26 mouse cellular contexts compared by ENCODE assay signal in genomic region chr17:87809556-87809955, GRCm38 (mm10). TPM values are rescaled to one million over a fixed set of nuclear protein-coding genes. Genes with fewer than 3 reads are reported as not detected.
"Had no signal": no experiment of that assay in that cellular context is flagged by ENCODE, and none has a peak within 500 bp of the region (broad histone marks: within the 10 kb centered on the region; RNA-seq: fewer than 3 reads in every experiment).

No protein-coding gene starts in this region.

- ATAC-seq: liver, postnatal 0 days; lung, postnatal 0 days; midbrain, embryonic 16.5 days had no signal

- H3K9ac ChIP-seq: liver, embryonic 15.5 days; liver, postnatal 0 days; lung, embryonic 15.5 days; neural tube, embryonic 13.5 days; neural tube, embryonic 15.5 days had no signal

- H3K4me1 ChIP-seq: liver, embryonic 15.5 days; lung, embryonic 15.5 days; megakaryocyte, embryonic 14.5 days; neural tube, embryonic 13.5 days; neural tube, embryonic 15.5 days had no signal

- H3K4me3 ChIP-seq: liver, embryonic 15.5 days; lung, embryonic 15.5 days; megakaryocyte, embryonic 14.5 days; myocyte; neural tube, embryonic 13.5 days; neural tube, embryonic 15.5 days had no signal

- H3K36me3 ChIP-seq: liver, embryonic 15.5 days; lung, embryonic 15.5 days; neural tube, embryonic 13.5 days; neural tube, embryonic 15.5 days had no signal

- DNase-seq: liver, postnatal 0 days; lung, adult 2 months; lung, postnatal 14 days; lung, postnatal 36 days; midbrain, embryonic 14.5 days; retina, postnatal 1 day; right cerebral cortex, adult 18-20 months; right cerebral cortex, postnatal 25 days; right cerebral cortex, postnatal 4 days; spleen, adult 18-20 months; thymus, adult 2 months; thymus, postnatal 25 days; thymus, postnatal 4 days had no signal

- H3K27ac ChIP-seq: liver, embryonic 15.5 days; lung, embryonic 15.5 days; macrophage; neural tube, embryonic 13.5 days; neural tube, embryonic 15.5 days had no signal

- H3K4me2 ChIP-seq: liver, embryonic 15.5 days; lung, embryonic 15.5 days; midbrain, embryonic 11.5 days; neural tube, embryonic 13.5 days; neural tube, embryonic 15.5 days had no signal

- H3K9me3 ChIP-seq: liver, embryonic 15.5 days; lung, embryonic 15.5 days; neural tube, embryonic 13.5 days; neural tube, embryonic 15.5 days had no signal

- H3K27me3 ChIP-seq: liver, embryonic 15.5 days; lung, embryonic 15.5 days; megakaryocyte, embryonic 14.5 days; neural tube, embryonic 13.5 days; neural tube, embryonic 15.5 days had no signal

RNA-seq across cellular contexts. Expression of gene Kcnk12, which starts 11.8 kb away (rescaled TPM):
- polyA plus RNA-seq: macrophage; stomach, embryonic 14.5 days; stomach, embryonic 16.5 days; urinary bladder, adult 2 months had no signal
